Mouse (Mus musculus) megakaryocyte progenitor cell, adult 5-6 weeks (primary cell): ENCODE measurements around the gene Magi1. TPM values are rescaled to one million over a fixed set of nuclear protein-coding genes. Genes with fewer than 3 reads are reported as not detected.

Experiments used
- ATAC-seq: replicated peaks from 2 replicates; pipeline ENCODE4 v1.8.0; 2016; ENCODE audit warnings: mild to moderate bottlenecking, moderate TSS enrichment, inconsistent platforms; ENCODE audit not compliant: poor library complexity
- total RNA-seq, 2 experiments: library from RNA; stranded (forward) in 1 of 2; stranded (reverse) in 1 of 2; fragments of 157-497, 149-512 nt in 1 of 2; fragments of 200-1000 nt in 1 of 2; gene quantifications; 2 replicates each; pipeline versions ENCODE4 v1.2.3 to v1.2.4; 2015 to 2017

Magi1 gene
- total RNA-seq, 2 experiments from 2014 or later: 0.15 to 0.21 TPM

DNA sequence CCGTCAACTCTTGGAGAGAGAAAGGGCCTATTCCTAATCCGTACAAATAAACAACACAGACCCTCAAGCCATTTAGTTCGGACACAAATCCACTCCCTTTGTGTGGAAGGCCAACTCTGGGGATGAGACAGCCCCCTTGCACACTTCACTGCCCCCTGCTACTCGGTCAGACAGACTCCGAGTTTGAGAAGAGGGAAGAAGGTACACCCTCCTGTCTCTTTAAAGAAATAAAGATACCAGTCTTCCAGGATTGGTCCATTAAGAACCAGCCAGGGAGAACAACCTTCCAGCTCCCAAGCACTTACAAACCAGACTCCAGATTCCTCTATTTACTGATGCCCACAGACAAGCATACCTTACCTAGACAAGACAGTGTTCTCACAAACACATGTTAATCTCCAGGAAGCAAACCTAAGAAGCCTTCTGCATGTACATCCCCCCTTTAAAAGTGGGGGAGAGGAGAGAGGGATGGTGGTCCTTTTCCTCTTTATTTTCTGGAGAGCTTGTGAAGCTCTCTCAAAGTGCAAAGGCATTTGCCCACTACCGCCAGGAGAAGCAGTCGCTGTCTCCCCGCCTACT is 371.6 kb downstream of the Magi1 start:
- ATAC-seq: no peak

DNA sequence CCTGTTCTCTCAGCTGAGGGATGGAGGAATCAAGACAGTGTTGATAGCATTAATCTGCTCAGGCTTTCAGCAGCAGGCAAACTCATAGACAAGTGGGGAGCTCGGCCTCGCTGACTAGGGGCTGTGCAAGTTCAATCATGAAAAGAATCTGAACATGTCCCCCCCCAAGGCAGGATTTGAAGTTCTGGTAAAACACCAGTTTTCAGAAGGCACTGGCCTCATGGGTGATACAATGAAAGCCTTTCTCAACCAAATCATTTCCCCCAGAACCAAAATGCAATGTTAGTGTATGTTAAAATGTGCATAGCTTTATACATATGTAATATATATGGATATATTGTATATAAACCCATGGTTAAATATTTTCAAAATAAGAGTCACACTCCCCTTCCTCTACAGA is 372.3 kb downstream of the Magi1 start:
- ATAC-seq: no peak

DNA sequence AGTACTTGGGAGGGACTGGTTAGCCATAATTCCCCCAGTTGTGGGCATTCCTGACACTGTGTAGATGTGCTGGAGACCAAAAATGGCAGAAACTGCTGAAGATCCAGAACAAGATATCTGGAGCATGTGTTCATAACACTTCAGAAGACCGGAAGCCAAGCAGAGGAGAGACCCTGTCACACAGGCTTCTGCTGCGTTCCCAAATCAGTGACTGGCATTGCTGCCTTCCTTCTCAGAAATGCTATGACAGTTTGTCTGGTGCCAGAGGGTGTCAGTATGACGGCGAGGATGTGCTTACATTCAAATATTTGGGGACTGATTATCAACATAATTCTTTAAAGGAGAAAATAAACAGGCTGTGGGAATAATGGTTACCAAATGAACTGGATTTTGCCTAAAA is 373.7 kb downstream of the Magi1 start:
- no peak for ATAC-seq

DNA sequence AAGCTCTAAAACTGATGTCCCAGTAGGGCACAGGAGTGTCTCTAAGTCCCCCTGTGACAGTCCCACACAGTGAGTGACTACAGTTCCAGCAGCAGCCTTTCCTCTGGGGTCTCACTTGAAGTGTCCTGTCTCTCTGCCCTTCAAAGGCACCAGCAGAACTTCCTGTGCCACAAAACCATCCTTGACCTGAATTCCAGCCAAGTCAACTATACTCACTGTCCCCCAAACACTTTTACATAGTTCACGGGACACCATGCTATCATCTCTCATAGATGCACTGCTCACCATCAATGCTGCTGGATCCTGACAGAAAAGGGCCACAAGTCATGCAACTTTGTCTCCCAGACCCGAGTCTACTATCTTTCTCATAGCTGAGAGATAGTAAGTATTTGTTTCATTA is 378.7 kb downstream of the Magi1 start:
- no peak for ATAC-seq

DNA sequence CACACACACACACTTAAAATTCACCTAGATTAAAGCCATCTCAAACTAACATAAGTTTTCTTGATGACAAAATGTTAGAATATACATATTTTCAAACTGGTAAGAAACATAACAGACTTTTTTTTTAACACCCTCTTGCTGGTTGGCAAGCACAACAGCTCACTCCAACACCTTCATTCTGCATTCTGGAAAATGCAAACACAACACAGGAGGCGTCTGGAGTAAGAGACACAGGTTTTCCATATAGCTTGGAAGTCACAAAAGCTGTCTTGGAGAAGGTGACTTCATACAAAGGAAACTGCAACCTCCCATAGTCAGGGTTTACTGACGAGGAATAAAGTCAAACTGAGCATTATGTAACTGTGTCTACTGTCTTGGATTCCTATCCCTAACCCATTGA is 381.5 kb downstream of the Magi1 start:
- ATAC-seq: no peak

DNA sequence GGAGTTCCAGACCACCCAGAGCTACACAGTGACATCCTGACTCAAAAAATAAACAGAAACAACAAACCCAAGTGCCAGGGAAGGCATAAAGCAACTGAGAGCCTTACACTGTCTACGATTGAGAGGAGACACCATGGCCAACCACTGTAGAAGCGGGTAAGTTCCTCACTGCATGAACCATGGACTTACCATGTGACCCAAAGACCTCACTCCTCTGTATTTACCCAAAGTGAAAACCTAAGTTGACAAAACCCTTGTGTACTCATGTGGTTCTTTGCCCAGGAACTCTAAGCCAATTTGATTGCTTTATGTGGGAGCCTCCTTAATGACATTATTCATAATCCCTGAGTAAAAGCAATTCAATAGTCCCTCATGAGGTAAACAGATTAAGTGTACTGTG is 382.3 kb downstream of the Magi1 start:
- ATAC-seq: no peak

DNA sequence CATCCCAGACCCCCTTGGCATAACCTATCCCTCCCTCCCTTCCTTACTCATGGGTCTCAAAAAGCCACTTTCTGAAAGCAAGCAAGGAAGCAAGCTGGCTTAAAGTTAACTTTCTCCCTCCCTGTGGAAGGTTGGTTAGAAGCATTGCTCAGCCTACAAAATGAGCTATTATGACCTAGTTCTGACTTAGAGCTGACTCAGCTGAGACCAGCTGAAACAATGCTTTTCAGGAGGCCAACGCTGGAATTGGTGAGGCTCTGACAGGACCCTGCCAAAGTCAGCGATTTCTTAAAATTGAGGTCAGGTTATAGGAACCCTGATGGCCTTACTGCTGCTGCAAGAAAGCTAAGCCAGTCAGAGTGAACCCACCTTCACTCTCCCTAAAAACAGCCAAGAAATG is 386.2 kb downstream of the Magi1 start:
- ATAC-seq: no peak

DNA sequence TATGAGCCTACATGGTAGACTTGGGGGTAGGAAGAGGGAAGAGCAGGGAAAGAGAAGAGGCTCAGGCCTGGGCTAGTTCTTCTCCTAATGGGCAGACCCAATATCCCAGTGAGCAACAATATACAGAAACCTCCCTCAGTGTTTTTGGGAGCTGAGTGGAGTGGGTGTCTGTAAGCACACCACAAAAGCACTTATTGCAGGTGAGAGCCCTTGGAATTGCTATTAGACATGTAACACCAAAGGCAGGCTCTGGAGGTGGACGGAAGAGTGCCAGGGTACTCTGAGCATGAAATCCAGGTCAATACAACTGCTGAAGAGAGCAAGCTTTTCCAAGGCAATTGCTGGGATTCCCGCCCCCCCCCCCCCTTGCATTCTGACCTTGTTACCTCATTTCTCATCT is 388.0 kb downstream of the Magi1 start:
- no peak for ATAC-seq

DNA sequence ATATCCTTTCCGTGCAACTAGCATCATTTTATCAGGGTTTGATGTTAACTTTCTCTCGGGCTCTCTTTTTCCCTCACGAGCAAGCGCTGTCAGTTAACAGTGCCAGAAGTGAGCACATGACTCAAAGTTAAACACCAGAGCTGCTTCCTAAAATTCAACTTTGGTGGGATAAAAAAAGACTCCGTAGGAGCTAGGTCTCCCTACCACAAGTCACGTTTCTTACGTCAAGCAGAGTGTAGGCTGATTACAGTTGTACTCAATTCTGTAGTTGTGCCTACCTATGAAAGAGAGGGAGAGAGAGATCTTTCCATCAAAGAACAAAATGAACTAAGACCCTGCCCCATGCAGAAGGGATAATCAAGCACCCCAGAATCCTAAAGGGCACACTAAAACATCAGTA is 389.8 kb downstream of the Magi1 start:
- ATAC-seq: no peak

DNA sequence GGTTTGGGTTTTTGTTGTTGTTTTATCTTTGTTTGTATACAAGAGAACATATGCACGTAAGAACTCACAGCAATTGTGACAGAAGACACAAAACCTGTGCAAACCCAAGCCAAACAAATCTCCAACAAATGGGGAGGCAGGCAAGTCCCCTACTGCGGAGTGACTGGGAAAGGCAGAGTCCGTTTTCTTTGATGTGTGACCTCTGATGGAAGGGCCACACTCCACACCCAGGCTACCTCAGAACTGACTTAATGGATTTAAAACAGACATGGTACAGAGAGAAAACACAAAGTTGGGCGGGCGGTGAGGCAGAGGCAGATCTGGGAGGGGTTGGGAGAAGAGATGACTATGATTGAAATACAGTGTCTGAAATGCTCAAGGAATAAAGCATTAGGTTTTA is 390.8 kb downstream of the Magi1 start:
- ATAC-seq: no peak

DNA sequence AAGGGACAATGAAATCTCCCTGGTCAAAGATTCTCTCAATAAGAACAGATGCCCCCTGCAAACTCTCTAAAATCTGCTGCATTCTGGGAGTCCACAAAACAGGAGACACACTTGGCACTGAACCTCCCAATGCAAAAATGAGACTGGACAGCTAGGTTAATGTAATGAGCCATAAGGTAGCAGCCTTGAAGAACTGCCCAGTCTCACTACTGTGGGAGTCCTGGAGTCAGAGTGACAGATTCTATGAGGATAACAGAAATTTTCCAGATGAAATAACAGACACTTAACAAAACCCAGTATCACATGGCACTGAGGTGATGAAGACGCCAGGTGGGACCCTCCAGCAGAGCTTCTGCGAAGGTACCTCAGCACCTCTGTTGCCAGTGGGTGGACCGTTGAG is 393.7 kb downstream of the Magi1 start:
- no peak for ATAC-seq

DNA sequence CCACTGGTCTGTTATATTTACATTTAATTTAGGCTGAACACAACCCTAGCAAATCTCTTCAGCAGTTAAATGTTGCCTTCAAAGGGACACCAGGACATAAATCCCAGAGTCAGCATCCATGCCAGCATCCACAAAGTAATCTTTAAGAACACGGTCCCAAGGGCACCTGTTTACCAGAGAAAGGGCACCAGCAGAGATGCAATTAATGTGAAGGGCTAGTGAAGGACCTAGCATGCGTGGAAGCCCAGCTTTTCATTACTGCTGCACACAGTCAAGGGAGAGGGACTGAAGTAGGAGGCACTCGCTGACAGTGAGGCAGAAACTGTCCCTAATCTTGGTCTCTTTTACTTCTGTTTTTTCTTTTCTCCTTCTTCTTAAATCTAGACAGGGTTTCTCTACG is 406.4 kb downstream of the Magi1 start:
- no peak for ATAC-seq

DNA sequence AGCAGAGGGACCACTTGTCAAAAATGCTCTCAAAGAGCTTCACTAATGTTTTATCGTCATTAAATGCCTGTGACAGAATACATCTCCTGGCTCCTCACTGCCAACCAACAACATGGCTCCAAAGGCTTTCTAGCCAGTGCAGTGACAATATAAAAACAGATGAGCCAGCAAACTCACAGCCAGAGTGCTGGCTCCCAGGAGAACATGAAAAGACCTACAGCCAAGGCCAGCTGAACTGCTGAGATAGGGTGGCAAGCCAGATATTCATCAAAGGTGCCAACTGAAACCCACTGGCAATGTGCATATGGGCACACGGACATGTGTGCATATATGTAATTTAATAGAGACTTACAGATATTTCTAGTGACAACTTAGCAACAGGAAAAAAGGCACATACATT is 408.8 kb downstream of the Magi1 start:
- ATAC-seq: no peak

DNA sequence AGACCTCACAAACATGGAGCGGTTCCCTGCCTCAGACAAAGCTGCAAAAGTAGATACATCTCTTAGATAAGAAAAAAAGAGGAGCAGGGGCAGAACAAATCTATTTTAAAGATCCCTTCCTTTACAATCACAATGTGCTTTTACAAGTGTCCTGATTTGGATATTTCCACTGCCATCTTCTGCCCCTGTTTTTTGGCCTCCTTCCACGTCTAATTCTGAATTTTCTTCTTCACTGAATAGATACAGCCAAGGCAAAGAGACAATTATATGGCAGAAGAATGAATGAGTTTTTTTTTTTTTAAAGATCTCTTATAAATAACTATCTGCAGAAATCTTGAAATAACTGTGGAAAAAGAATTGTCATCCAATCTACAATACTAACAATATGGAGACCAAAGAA is 409.3 kb downstream of the Magi1 start:
- ATAC-seq: no peak

DNA sequence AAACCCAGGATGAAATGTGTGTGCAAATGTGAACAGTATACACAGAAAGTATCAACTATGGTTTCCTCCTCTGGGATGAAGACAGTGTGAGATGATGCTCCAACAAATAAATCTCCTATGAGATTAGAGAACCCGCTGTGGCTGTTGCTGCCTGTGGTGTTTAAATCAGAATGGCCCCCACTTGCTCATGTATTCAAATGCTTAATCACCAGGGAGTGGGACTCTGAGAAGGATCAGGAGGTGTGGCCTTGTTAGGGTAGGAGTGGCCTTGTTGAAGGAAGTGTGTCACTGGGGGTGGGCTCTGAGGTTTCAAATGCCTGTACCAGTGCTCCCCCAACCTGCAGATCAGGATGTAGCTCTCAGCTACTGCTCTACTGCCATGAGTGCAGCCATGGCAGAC is 410.2 kb downstream of the Magi1 start:
- ATAC-seq: no peak

DNA sequence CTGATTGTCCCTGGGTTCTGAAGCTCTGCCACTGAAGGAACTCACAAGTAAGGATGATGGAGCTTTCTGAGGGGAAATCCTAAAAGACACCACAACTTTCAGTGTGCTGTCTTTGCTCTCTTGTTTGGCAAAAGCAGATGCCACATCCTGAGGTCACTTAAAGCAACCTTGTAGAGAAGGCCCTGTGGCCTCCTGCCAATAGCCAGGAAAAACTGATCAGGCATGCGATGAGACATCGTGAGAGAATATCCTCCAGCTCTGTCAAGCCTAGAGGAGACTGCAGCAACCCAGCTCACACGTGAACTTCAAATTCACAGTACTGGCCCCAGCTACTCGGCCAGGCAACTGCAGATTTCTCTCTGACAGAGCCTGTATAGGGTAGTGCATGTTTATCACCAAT is 412.2 kb downstream of the Magi1 start:
- no peak for ATAC-seq

DNA sequence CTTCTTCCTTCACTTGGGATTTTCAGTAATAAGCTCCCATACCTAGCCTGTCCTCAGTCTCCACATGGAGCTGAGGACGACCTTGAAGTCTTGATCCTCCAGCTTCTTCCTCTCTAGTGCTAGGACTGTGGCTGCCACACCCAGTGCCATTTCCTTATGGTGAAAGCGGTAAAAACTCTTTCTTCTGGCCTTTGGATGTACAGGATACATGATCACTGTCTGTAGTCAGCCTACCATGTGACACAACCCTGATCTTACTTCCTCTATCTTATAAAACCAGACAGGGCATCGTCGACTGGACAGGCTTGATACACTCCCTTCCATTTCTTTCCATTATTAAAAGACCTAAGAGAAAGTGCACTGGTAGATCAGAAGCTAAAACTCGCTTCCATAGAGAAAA is 413.7 kb downstream of the Magi1 start:
- ATAC-seq: no peak

DNA sequence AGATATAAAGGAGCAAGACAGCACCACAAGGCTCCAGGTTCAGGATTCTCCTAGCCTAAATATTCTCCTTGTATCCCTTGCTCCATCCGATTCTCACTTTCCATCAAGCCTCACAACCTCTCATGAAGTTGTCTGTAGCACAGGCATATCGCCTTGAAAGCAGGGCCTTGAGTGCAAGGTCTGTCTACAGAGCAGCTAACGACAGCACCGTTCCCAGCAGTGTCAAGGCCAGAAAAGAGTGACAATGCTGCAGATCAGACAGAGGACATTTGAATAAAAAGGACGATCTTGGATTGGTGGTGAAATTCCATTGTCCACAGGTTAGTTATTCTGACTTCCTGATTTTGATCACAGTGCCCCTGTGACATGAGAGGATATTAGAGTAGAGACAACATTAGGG is 421.5 kb downstream of the Magi1 start:
- no peak for ATAC-seq

DNA sequence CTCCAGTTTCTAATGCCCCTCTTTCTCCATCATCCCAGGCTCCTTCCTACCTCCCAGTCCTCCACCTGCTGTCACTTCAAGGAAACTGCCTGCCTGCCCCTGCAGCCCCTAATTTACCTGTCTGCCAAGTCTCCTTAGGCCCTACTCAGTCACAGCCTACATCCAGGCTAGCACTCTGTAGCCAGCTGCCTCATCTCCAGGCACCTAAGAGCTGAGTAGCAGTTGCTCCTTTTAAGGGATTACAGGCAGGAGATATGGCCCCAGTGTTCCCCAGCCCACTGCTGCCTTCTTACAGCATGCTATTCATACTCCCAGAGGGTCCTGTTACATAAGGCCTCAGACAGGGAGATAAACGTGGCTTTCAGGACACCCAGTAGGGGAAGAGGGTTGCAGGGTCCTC is 426.9 kb downstream of the Magi1 start:
- ATAC-seq: no peak

DNA sequence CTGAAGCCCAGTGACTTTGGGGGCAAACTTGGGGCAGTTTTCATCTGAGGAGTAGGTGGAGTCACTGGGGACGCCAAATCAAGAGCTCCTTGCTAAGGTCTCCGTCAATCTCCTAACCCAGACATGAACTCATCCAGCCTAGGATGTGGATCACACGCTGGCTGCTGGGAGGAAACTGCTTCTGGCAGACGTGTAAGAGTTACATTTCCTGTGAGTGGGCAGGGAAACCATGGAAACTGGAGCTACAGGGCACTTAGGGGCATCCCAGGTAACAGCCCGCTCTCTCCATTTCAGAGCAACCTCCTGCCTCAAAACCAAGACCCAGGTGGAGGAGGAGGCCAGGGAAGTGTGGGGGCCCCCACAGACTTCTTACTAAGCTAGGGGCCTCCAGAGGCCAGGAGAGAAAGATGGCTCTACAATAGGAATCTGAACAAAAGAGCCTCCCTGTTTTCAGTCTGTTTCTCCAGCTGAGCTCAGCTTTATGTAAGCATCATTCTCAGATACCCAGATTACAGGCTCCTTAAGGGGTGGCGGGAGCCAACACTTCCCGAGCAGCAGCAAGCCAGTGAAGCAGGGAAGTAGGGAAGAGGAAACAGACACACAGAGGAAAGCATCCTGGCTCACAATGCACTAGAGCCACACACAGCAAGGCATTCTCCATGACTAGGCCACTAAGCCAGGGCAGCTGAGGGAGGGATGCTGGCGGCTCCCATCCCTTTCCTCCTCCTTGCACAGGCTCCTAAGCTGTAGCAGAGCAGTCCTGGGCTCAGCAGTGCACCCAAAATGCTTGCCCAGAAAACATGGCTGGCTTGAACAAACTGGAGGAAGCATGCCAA is 427.7 kb downstream of the Magi1 start:
- no peak for ATAC-seq

DNA sequence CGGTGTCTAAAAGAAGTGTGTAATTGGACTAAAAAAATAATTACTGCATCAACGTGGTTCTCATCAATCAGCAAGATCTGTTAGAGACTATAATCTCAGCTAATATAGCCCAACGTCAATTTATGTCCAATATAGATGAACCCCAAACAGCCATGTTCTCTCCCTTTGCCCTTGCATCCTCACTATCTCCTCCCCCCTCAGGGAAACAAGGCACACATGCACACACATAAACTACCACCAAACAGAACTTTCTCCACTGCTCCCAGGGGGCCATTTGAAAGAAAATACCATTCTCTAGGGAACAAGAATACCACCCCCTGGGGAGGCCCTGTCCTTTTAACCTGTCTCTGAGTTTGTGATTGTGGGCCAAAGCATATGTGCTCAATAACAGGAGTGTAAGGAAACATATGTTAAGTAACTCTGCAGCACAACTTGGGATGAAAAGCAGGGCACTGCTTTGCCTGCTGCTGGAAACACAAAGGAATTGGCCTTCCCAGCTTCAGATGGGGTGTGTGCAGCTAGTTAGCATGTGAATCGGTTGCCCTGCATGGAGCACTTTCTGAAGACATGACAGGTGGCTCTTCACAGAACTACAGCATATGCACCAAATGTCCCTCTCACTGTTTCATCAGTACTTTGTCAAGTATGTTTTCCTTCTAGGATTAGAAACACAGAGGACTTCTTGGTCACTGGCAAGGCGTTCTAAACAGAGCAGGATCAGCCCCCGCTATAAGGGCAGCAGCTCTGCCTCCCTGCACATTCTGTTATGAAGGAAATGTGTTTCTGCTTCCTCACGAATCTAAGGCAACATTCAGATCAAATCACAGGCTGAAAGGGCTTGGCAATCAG is 434.6 kb downstream of the Magi1 start:
- ATAC-seq: no peak

DNA sequence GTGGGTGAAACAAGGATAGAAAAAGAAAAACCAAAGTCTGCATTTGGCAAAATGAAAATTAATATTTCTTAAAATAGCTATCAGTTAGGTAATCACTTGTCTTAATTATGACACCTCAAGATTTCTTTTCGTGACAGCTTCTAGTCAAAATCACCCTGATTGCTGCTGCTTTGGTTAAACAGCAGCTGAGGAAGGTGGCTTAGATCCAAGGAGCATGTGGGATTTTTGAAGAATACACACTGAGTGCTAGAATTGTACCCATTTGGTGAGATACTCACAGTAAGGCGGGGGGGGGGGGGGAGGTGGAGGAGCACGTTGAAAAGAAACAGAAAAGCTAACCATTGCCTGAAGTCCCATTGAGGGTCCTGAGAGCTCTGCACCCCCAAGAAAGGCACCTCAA is 438.2 kb downstream of the Magi1 start:
- no peak for ATAC-seq
